Mouse (Mus musculus): ENCODE data around the gene Psmd4.

The Psmd4 gene

DNA sequence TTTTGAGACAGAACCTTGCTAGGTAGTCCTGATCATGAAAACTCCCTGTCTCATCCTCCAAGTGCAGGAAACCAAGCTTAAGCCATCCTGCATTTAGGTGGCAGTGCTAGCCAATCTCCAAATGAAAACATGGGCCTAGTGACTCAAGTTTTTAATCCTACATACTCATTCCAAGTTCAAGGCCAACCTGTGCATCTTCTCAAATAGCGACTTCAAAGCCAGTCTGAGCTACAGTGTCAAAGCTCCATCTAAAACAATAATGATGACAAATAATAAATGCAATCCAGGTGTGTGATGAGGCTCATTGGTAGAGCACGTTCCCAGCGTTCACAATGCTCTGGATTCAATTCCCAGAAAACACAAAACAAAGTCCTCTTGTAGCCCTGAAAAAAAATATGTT is 789 bp downstream of the Psmd4 start:
- no peak for TF ChIP-seq GATA4 (IDR thresholded peaks at IDR 0.05; ENCODE audit: insufficient replicate concordance, low read length)

DNA sequence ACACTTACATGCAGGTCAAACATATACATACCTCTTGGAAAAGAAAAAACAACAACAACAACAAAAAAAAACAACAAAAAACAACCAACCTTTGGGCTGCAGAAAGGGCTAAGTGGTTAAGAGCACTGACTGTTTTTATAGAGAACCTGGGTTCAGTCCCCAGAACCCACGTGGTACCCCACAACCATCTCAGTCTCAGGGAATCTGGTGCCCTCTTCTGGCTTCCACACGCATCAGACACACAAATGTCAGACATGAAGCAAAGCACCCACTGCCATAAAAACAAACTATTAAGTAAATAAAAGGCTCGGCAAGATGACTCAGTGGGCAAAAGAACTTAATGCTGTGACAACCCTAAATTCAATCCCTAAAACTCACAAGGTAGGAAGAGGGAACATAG is 12.5 kb downstream of the Psmd4 start:
- no peak for TF ChIP-seq GATA4 (IDR thresholded peaks at IDR 0.05; ENCODE audit: insufficient replicate concordance, low read length)

DNA sequence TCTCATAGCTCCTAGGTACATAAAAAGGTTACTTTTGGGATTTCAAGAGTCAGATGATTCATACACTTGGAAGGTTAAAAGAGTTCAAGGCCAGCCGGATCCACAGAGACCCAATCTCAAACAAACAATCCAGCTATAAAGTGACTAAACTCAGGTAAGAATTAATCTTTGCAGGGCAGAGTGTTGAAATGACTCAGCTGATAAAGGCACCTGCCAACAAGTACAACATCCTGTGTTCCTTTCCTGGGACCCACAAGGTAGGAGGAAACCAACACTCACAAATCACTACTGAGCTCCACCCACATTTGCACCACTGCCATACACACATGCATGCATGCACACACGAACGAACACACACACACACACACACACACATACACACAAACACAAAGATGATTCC is 13.8 kb downstream of the Psmd4 start:
- TF ChIP-seq GATA4 (IDR thresholded peaks at IDR 0.05; ENCODE audit: insufficient replicate concordance, low read length), result no peak

DNA sequence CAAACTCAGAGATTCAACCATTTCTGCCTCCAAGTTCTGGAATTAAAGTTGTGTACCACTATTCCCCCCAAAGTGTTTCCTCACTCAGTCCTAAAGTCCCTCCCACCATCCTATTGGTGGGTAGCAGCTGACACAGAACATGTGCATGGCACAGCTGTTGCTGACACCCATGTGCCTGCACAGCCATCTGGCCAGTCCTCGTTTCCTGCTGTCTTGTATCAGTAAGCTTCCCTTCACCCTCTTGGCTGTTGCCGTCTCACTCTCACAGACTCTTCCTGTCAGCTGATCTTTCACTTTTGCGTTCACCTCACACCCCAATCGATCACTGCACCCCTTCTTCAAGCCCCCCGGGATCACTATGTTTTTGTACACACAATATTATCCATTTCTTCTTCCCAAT is 14.7 kb downstream of the Psmd4 start:
- no peak for TF ChIP-seq GATA4 (IDR thresholded peaks at IDR 0.05; ENCODE audit: insufficient replicate concordance, low read length)

DNA sequence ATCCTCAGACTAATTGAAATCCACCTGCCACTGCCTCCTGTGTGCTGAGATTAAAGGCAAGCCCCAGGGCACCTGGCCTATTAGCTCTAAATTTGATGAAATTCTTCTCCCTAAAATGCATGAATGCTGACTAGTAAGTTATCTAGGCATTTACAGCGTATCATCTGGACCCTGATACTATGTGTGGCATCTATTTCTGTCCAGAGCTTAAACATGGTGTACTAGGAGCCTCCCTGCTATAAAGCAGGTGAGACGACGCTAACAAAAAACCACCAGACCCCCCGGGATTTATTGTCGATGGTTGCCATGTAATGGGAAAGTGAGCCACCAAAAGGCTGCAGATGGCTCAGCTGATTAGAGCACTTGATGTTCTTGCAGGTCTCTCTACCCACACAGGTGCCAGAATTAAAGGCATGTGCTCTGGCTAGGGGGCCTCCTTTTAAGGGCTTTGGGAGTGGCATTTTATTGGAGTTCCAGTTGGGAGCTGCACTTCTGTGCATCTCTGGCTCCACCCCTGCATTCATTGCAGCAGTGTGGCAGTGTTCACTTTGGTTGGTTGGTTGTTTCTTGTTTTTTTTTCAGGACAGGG is 15.3 kb downstream of the Psmd4 start:
- no peak for TF ChIP-seq GATA4 (IDR thresholded peaks at IDR 0.05; ENCODE audit: insufficient replicate concordance, low read length)

DNA sequence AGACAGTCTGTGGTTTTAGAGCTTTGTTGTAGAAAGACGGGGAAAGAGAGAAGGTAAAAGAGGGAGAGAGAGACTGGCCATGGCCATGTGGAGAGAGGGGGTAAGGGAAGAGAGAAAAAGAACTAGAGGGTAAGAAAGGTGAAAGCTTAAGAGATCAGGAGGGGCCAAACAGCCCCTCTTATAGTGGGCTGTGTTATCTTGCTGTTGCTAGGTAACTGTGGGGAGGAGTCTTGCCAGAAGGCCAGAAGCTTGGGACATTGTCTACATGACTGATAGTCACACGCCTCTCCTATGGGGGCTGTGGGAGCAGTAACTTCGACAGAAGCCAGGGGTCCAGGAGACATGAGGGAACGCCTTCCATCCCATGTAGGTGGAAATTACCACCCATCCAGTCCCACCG is 17.2 kb downstream of the Psmd4 start:
- no peak for TF ChIP-seq GATA4 (IDR thresholded peaks at IDR 0.05; ENCODE audit: insufficient replicate concordance, low read length)

DNA sequence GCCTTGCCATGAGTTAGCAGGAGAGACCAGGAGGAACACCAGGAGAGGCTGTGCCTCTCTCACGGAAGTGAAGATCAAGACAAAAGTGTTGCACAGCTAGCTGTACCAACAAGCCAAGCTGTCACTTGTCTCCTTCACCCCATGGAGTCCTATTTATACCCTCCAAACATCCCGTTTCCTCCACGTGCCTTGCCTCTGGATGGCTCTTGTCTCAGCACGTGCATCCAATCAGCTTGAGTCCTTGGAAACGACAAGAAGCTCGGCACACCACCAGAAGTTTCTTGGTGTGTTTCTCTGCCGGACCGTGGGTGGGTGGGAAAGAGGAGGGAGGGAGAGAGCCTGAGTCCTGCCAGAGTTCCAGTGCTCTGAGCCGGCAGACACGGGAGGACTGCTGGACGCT is 17.9 kb downstream of the Psmd4 start:
- TF ChIP-seq GATA4 (IDR thresholded peaks at IDR 0.05; ENCODE audit: insufficient replicate concordance, low read length), result no peak

DNA sequence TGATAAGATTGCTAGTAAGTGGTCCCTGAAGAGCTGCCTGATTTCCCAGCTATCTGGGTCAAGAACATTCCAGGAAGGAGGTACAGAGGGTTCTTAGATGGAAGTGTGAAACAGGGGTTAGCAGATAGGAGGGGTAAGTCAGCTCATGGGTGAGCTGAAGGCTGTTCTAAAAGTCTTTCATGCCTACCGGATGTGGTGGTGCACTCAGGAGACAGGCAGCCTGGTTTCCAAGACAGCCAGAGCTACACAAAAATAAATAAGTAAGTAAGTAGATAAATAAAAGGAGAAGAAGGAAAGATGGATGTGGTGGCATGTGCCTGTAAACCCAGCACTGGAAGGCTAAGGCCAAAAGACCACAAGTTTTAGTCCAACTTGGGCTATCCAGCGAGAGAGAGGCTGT is 23.7 kb downstream of the Psmd4 start:
- TF ChIP-seq GATA4 (IDR thresholded peaks at IDR 0.05; ENCODE audit: insufficient replicate concordance, low read length), result no peak

DNA sequence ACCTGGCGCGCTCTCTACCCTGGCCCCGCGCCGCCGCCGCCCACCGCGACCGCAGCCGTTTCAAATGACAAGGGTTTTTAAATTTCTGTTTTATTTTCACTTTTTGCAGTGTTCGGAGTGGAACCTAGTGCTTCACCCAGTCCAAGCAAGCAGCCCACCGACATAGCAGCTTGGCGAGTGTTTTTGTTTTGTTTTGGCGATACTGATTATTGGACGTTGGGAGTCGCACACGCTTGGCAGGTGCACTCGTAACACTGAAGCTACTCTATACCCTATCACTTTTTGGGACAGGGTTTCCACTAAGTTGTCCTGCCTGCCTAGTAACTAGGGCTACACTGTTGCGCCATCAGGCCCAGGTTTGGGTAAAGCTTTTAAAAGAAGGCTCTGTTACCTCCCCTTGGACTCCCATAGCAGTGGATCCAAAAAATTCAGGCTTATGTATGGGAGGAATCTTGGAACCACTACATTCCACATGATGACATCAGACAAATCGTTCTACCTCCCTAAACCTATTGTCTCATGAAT is 25.8 kb downstream of the Psmd4 start:
- TF ChIP-seq GATA4 (IDR thresholded peaks at IDR 0.05; ENCODE audit: insufficient replicate concordance, low read length), result no peak

DNA sequence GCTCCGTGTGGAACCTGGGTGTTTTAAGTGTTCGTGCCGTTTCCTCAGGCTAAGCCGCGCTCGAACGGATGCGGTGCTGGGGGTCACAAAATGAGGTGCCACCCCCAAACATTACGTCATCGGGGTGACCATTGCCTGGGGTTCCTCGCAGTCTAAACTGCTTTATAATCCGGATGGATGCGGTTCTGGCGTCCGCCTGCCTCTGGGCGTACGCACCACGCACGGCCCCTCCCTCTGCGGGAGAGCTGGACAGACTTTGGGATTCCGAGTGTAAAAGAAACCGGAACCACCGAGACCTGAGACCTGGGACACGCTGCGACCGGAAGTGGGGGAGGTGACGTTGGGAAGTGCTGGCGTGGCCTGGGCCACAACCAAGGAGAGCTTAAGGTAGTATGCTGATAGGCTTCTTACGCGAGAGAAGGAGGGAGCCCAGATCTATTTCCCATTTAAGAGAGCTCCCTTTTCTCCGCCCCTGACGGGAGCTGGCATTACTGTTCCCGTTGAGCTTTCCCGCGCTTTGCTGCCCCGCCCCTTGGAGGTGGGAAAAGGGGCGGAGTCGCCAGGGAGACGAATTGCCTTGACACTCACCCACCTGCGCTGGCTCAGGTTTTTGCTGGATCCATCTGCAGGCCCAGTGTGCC is 26.4 kb downstream of the Psmd4 start:
- TF ChIP-seq GATA4 (IDR thresholded peaks at IDR 0.05; ENCODE audit: insufficient replicate concordance, low read length), result no peak

DNA sequence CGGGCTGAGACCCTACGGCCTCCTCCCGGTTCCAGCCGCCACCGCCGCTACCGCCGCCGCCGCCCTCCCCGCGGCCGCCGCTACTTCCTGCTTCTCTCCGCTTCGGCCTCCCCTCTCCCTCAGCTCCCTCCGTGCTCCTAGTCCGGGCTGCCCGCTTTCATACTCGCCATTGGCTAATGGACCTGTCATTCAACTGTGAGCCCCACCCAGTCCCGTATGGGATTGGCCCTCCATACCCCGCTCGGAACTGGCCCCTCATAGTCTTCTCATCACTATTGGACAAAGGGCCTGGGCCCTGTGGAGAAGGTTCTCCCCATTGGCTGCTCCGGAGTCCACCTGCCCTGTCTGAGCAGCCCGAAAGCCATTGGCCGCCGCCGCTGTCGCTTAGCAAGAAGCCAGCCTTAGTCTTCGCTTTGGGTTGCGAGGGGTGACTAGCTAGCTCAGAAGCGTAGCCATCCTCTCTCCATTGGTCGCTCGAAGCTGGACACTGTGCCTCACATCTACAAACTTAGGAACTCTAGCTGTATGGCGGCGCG is 27.0 kb downstream of the Psmd4 start, which contains the start of gene Zfp687:
Gene Zfp687 (minus strand): TSS at position 112 of the 536 bp plus-strand sequence.
- no peak for TF ChIP-seq GATA4 (IDR thresholded peaks at IDR 0.05; ENCODE audit: insufficient replicate concordance, low read length)

DNA sequence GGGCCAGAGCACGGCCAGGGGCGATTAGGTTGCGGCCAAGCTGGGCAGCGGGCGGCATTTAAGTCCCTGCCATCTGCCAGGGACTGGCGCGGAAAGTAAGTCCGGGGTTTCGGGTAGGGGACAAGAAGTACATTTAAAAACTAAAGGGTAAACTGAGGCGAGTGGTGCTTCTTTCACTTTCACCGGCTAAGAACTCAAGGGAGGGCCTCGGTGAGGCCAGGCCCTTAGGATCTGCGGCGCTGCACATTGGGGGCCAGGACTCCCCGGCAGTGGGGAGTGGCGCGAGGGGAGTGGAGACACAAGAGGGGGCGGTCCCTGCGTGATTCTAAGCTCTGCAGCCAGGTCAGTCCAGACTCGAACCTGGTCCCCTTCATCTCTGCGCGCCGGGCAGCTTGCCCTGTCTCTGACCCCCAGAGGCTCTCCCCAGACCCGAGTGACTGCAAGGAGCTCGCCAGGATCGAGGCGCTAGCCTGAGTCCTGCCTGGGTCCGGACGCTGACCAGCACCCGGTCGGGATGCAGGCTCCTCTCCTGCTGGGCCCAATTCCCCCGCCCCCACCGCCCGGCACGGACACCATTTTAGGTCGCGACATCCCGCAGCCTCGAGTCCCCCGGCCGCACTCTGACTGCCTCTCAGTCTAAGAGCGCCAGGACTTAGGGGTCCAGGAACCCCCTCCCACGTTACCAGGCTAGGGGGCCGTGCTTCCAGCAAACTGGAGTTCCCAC is 27.8 kb downstream of the Psmd4 start:
- no peak for TF ChIP-seq GATA4 (IDR thresholded peaks at IDR 0.05; ENCODE audit: insufficient replicate concordance, low read length)

DNA sequence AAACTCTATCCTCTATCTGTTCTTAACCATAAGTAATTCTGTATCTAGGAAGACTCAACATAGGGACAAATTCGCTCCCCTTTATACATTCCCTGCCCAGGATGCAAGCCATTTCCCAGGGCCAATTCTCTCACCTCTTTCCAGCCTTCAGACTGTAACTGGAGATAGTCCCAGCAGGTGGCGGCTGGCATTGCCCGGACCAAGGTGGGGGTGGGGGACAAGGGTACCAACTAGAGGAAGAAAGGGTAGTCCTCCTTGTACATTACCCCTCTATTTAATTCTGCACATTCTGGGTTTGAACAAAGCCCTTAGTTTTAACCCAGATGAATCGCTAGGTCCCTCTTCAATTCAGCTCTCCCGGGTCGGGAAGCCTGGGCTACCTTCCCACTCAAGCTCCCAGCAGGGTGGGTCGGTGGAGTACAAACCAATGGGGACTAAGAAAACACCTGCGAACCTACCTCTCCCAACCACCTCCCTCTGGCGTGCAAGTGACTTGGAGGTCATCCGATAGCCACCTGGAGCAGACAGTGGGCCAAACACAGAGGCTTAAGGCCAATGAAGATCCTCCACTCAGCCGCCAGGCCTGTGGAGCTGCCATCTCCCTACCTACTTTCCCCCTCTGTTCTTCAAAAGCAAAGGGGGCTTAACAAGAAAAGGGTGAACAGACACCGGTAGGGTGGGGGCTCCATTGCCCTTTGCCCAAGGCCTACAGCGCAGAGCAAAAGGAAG is 28.6 kb downstream of the Psmd4 start:
- TF ChIP-seq GATA4 (IDR thresholded peaks at IDR 0.05; ENCODE audit: insufficient replicate concordance, low read length), result no peak

DNA sequence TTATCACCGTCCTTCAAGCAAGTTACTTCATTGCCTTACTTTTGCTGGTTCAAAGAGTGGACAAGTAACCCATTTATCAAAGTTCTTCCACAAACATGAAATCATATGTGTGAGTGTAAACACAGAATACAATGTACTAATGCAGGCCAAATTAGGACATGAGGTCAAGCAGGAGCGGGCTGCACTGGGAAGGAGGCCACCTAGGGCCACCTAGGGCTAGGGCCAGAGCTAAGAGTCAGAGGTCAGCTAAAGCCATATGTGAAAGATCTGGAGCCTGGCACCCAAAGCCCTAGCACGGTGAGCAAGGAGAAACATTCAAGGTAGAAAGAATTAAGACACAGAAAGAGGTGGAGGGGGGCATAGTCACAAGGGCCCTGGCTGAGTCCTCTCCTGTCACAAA is 29.4 kb downstream of the Psmd4 start:
- no peak for TF ChIP-seq GATA4 (IDR thresholded peaks at IDR 0.05; ENCODE audit: insufficient replicate concordance, low read length)

DNA sequence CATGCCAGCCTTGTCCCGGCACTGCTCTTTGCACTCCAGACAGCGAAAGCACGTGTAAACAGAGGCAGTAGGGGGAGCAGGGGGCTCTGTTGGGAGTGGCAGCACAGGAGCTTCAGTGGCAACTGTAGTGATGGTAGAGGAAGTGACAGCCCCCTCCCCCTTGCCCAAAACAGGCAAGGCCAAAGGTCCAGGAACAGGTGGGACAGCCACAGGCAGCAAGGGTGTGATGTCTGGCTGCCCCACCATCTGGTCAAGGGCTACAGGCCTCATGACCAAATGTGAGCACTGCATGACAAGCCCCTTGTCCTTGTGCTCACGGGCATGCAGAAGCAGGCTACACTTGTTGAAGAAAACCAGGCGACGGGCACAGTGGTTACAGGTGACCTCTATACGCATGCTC is 32.0 kb downstream of the Psmd4 start:
- no peak for TF ChIP-seq GATA4 (IDR thresholded peaks at IDR 0.05; ENCODE audit: insufficient replicate concordance, low read length)
